Mouse (Mus musculus): ENCODE results near the gene Acot3. TPM values are rescaled to one million over a fixed set of nuclear protein-coding genes. Genes with fewer than 3 reads are reported as not detected.
"Not testable (repeated sequence)": the region's sequence is repeated elsewhere in the genome, so short reads cannot be mapped to it uniquely, and the experiment has no call there.

Acot3 gene
- polyA plus RNA-seq (2016; fragmentation: Nextera tagmentation; extraction: Ambion mirVana), result 0.23 and 0.25 TPM in 2 replicates

GRCm38 (mm10) chr12:84051937-84052474, at the start of gene Acot3:
Acot3 (plus strand) TSS chr12:84052144.
- Histone ChIP-seq H3K4me3 (no peak within 1 kb of the TSS; the same call in 1 of the 2 replicates), H3K27ac (replicated peaks) (no peak within 1 kb of the TSS), H3K4me1 (peaks cover 6% of the 10 kb centered on the region), H3K9me3 (peaks cover 13% of the 10 kb centered on the region; the same call in 1 of the 2 replicates), H3K36me3 (replicated peaks) (no peaks in the 10 kb centered on the region), H3K27me3 (replicated peaks; ENCODE audit: low read depth, poor library complexity, severe bottlenecking) (peaks cover 39% of the 10 kb centered on the region)
- DNase-seq (ENCODE audit: low spot score), result no peak
- 84% methylated on average over 5 of the region's 5 CpGs for WGBS

- WGBS, result 86% methylated on average over 1 of the region's 1 CpGs
- peaks cover 3% of the 10 kb centered on the region for H3K4me1 ChIP-seq
- peaks cover 7% of the 10 kb centered on the region; the same call in 1 of the 2 replicates for H3K9me3 ChIP-seq
- DNase-seq (ENCODE audit: low spot score), result no peak
- H3K27me3 ChIP-seq (replicated peaks; ENCODE audit: low read depth, poor library complexity, severe bottlenecking), result 0 out of 2 replicates have a peak, but pooled peaks cover 5% of the 10 kb centered on the region
- H3K27ac ChIP-seq (replicated peaks), result no peak overlapping the region
- H3K4me3 ChIP-seq, result no peak overlapping the region
- H3K36me3 ChIP-seq (replicated peaks), result no peaks in the 10 kb centered on the region
Measured at GRCm38 (mm10) chr12:84003866-84004265, 48.1 kb upstream of the Acot3 start.

GRCm38 (mm10) chr12:84008251-84008650, 43.7 kb upstream of the Acot3 start:
- no peak overlapping the region for H3K4me3 ChIP-seq
- H3K4me1 ChIP-seq, result peaks cover 19% of the 10 kb centered on the region
- H3K36me3 ChIP-seq (replicated peaks), result no peaks in the 10 kb centered on the region
- H3K27ac ChIP-seq (replicated peaks), result peak overlapping the region; percentile 81
- no peak for DNase-seq (ENCODE audit: low spot score)
- no peaks in the 10 kb centered on the region for H3K9me3 ChIP-seq
- H3K27me3 ChIP-seq (replicated peaks; ENCODE audit: low read depth, poor library complexity, severe bottlenecking), result 0 out of 2 replicates have a peak, but pooled peaks cover 6% of the 10 kb centered on the region
- 90% methylated on average over 12 of the region's 12 CpGs for WGBS

- 68% methylated on average over 8 of the region's 8 CpGs for WGBS
Measured at GRCm38 (mm10) chr12:84008729-84009128, 43.2 kb upstream of the Acot3 start.

GRCm38 (mm10) chr12:84009171-84009965, 42.6 kb upstream of the Acot3 start, which contains the start of gene Acot1:
Acot1 (plus strand) TSS chr12:84009490.
- WGBS, result 1% methylated on average over 70 of the region's 70 CpGs
- Histone ChIP-seq H3K27ac (replicated peaks) (peak within 1 kb of the TSS; percentile 81), H3K4me1 (peaks cover 19% of the 10 kb centered on the region), H3K4me3 (peak within 1 kb of the TSS; percentile 58)
- not testable (repeated sequence) for H3K27me3 ChIP-seq (replicated peaks; ENCODE audit: low read depth, poor library complexity, severe bottlenecking); H3K36me3 ChIP-seq (replicated peaks); H3K9me3 ChIP-seq
- DNase-seq (ENCODE audit: low spot score), result peak; percentile 82

More at GRCm38 (mm10) chr12:84008729-84009128, 43.2 kb upstream of the Acot3 start:
- Histone ChIP-seq H3K4me1 (peaks cover 19% of the 10 kb centered on the region), H3K27me3 (replicated peaks; ENCODE audit: low read depth, poor library complexity, severe bottlenecking) (0 out of 2 replicates have a peak, but pooled peaks cover 6% of the 10 kb centered on the region), H3K9me3 (no peaks in the 10 kb centered on the region), H3K27ac (replicated peaks) (peak overlapping the region; percentile 81), H3K4me3 (peak overlapping the region; percentile 58), H3K36me3 (replicated peaks) (no peaks in the 10 kb centered on the region)
- DNase-seq (ENCODE audit: low spot score), result no peak

GRCm38 (mm10) chr12:84010201-84010600, 41.7 kb upstream of the Acot3 start:
- Histone ChIP-seq H3K9me3 (no peaks in the 10 kb centered on the region), H3K27me3 (replicated peaks; ENCODE audit: low read depth, poor library complexity, severe bottlenecking) (0 out of 2 replicates have a peak, but pooled peaks cover 6% of the 10 kb centered on the region), H3K4me3 (peak overlapping the region; percentile 58), H3K27ac (replicated peaks) (no peak overlapping the region), H3K36me3 (replicated peaks) (peaks cover 2% of the 10 kb centered on the region), H3K4me1 (peaks cover 19% of the 10 kb centered on the region)
- WGBS, result 85% methylated on average over 3 of the region's 3 CpGs
- DNase-seq (ENCODE audit: low spot score), result no peak

- DNase-seq (ENCODE audit: low spot score), result peak; percentile 43
- Histone ChIP-seq H3K4me1 (peaks cover 19% of the 10 kb centered on the region), H3K27ac (replicated peaks) (no peak overlapping the region), H3K27me3 (replicated peaks; ENCODE audit: low read depth, poor library complexity, severe bottlenecking) (0 out of 2 replicates have a peak, but pooled peaks cover 6% of the 10 kb centered on the region), H3K4me3 (peak overlapping the region; percentile 22; the same call in 1 of the 2 replicates), H3K9me3 (no peaks in the 10 kb centered on the region), H3K36me3 (replicated peaks) (peaks cover 9% of the 10 kb centered on the region)
- 58% methylated on average over 12 of the region's 12 CpGs for WGBS
Measured at GRCm38 (mm10) chr12:84011251-84012040, 40.5 kb upstream of the Acot3 start.

GRCm38 (mm10) chr12:84013130-84013529, 38.8 kb upstream of the Acot3 start:
- no peak for DNase-seq (ENCODE audit: low spot score)
- H3K36me3 ChIP-seq (replicated peaks), result peaks cover 17% of the 10 kb centered on the region
- 73% methylated on average over 6 of the region's 6 CpGs for WGBS
- peaks cover 19% of the 10 kb centered on the region for H3K4me1 ChIP-seq
- H3K4me3 ChIP-seq, result no peak overlapping the region
- no peaks in the 10 kb centered on the region for H3K9me3 ChIP-seq
- H3K27ac ChIP-seq (replicated peaks), result no peak overlapping the region
- H3K27me3 ChIP-seq (replicated peaks; ENCODE audit: low read depth, poor library complexity, severe bottlenecking), result 0 out of 2 replicates have a peak, but pooled peaks cover 6% of the 10 kb centered on the region

GRCm38 (mm10) chr12:84013701-84014100, 38.2 kb upstream of the Acot3 start:
- Histone ChIP-seq H3K4me1 (peaks cover 18% of the 10 kb centered on the region), H3K36me3 (replicated peaks) (peaks cover 17% of the 10 kb centered on the region), H3K4me3 (no peak overlapping the region), H3K27me3 (replicated peaks; ENCODE audit: low read depth, poor library complexity, severe bottlenecking) (0 out of 2 replicates have a peak, but pooled peaks cover 2% of the 10 kb centered on the region), H3K27ac (replicated peaks) (no peak overlapping the region), H3K9me3 (no peaks in the 10 kb centered on the region)
- no peak for DNase-seq (ENCODE audit: low spot score)
- 94% methylated on average over 7 of the region's 7 CpGs for WGBS

GRCm38 (mm10) chr12:84020528-84020927, 31.4 kb upstream of the Acot3 start:
- WGBS, result 84% methylated on average over 7 of the region's 7 CpGs

GRCm38 (mm10) chr12:84022266-84022665, 29.7 kb upstream of the Acot3 start:
- WGBS, result 89% methylated on average over 4 of the region's 4 CpGs
- H3K27ac ChIP-seq (replicated peaks); DNase-seq (ENCODE audit: low spot score): not testable (repeated sequence)

More at GRCm38 (mm10) chr12:84020528-84020927, 31.4 kb upstream of the Acot3 start:
- H3K27me3 ChIP-seq (replicated peaks; ENCODE audit: low read depth, poor library complexity, severe bottlenecking); H3K4me3 ChIP-seq; H3K27ac ChIP-seq (replicated peaks); DNase-seq (ENCODE audit: low spot score); H3K9me3 ChIP-seq; H3K4me1 ChIP-seq: not testable (repeated sequence)
- peaks cover 12% of the 10 kb centered on the region for H3K36me3 ChIP-seq (replicated peaks)

More at GRCm38 (mm10) chr12:84022266-84022665, 29.7 kb upstream of the Acot3 start:
- not testable (repeated sequence) for H3K4me1 ChIP-seq; H3K4me3 ChIP-seq; H3K36me3 ChIP-seq (replicated peaks); H3K9me3 ChIP-seq; H3K27me3 ChIP-seq (replicated peaks; ENCODE audit: low read depth, poor library complexity, severe bottlenecking)
